Mouse (Mus musculus): ENCODE measurements at regions not wholly inside any gene's neighbourhood (a gene's known extent, or its start where the extent isn't known, plus 50 kb on each side); places are given as distances from the start of the nearest gene placed in this dataset.

GRCm38 (mm10) chr15:36909494-36909893, 98.1 kb downstream of the Zfp706 start:
- TF ChIP-seq CTCF (IDR thresholded peaks at IDR 0.05; ENCODE audit: low read depth) (no peak), EP300 (IDR thresholded peaks at IDR 0.05; ENCODE audit: low read depth) (no peak)
